Mouse (Mus musculus) testis, adult 2 months (tissue): ENCODE measurements around the gene Rnf180.

Experiments
- CTCF ChIP-seq: fragments of 200-500 bp; IDR thresholded peaks from 2 replicates; pipeline ENCODE4 v1.5.1; 2012; ENCODE audit warnings: low read depth, mild to moderate bottlenecking, inconsistent platforms, low read length, moderate library complexity; ENCODE audit not compliant: control insufficient read depth, insufficient read depth, insufficient replicate concordance
- POLR2A ChIP-seq: fragments of 200-500 bp; IDR thresholded peaks from 2 replicates; pipeline ENCODE4 v1.6.1; 2012; ENCODE audit warnings: low read depth, mild to moderate bottlenecking, inconsistent platforms, low read length, moderate library complexity; ENCODE audit not compliant: control insufficient read depth

DNA sequence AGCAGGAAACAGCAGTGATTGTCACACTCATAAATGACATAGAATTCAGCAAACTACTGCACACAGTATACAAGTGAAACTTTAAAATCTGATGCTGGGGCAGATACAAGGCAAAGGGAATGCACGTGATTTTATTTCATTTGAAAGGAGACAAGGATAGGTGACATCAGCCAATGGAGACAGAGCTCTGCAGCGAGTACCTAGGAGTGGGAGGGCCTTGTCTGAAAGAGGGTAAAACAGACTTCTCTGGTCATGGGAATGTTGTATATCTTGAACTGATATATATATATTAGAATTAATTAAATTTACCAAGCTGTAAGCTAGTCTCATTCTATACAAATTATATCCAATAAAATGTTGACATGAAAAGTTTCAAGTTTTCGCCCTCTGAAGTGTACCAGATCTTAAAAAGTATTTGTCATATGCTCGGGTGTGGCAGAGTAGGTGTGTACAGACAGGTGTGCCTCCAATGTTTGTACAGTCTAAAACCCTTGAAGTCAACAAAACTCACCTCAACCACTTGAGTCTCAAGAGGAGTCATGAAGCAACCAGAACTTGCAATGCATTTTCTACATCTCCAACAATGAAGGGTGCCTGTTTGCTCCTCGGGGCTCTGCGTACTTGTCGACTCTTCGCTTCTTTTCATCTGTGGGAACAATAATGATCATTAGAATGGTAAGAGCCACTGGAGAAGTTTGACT is 24.1 kb downstream of the Rnf180 start:
- TF ChIP-seq CTCF (no peak), POLR2A (no peak)
